Mouse (Mus musculus) liver, adult 2 months (tissue): ENCODE data around the gene Ptprk. TPM values are rescaled to one million over a fixed set of nuclear protein-coding genes. Genes with fewer than 3 reads are reported as not detected.
A peak's percentile ranks its signal among the peaks of the same experiment; 100 is the strongest.

Source experiments
- DNase-seq: peaks from one replicate; pipeline ENCODE4 v3.0.0-alpha.2; 2011; ENCODE audit warnings: low read depth, low spot score; ENCODE audit errors: extremely low read depth
- H3K27ac ChIP-seq: fragments of 200-500 bp; replicated peaks from 2 replicates; pipeline ENCODE4 v1.5.1; 2012; ENCODE audit warnings: low read depth, mild to moderate bottlenecking, control low read depth, inconsistent platforms, low read length; ENCODE audit not compliant: insufficient read depth
- H3K27me3 ChIP-seq: fragments of 200-500 bp; 2 replicates; pipeline ENCODE4 v1.6.1; 2012; ENCODE audit warnings: mild to moderate bottlenecking, moderate library complexity, low read length, inconsistent platforms; ENCODE audit not compliant: control insufficient read depth, insufficient read depth
- H3K36me3 ChIP-seq: fragments of 200-500 bp; 2 replicates; pipeline ENCODE4 v1.6.1; 2012; ENCODE audit warnings: low read length, inconsistent platforms; ENCODE audit not compliant: control insufficient read depth, insufficient read depth
- H3K4me1 ChIP-seq: fragments of 200-500 bp; 2 replicates; pipeline ENCODE4 v1.6.1; 2011; ENCODE audit warnings: low read length; ENCODE audit not compliant: control insufficient read depth, insufficient read depth
- H3K4me3 ChIP-seq: fragments of 200-500 bp; 2 replicates; pipeline ENCODE4 v1.5.1; 2011; ENCODE audit warnings: low read depth, mild to moderate bottlenecking, control low read depth, low read length, moderate library complexity; ENCODE audit not compliant: insufficient read depth
- H3K79me2 ChIP-seq: fragments of 200-500 bp; 2 replicates; pipeline ENCODE4 v1.6.1; 2012; ENCODE audit warnings: inconsistent platforms, mild to moderate bottlenecking, low read length, moderate library complexity; ENCODE audit not compliant: control insufficient read depth, insufficient read depth
- H3K9ac ChIP-seq: fragments of 200-500 bp; 2 replicates; pipeline ENCODE4 v1.6.1; 2012; ENCODE audit warnings: low read depth, mild to moderate bottlenecking, control low read depth, inconsistent platforms, low read length
- CTCF ChIP-seq: fragments of 200-500 bp; IDR thresholded peaks from 2 replicates; pipeline ENCODE4 v1.5.1; 2011; ENCODE audit warnings: low read depth, low read length, control low read depth
- POLR2A ChIP-seq: fragments of 200-500 bp; IDR thresholded peaks from 2 replicates; pipeline ENCODE4 v1.6.1; 2011; ENCODE audit warnings: low read length, control low read depth; ENCODE audit not compliant: insufficient read depth; ENCODE audit errors: extremely low read depth
- WGBS: fragments of 180-500 bp; shearing (Covaris S2); methylation state at CpG from one replicate; pipeline ENCODE4 v1.1.7; 2018; 5-methylcytosine and 5-hydroxymethylcytosine counted together
- polyA plus RNA-seq: library from polyadenylated mRNA; depleted of rRNA; stranded (reverse); fragments of >200 nt; gene quantifications from 2 replicates; pipeline ENCODE4 v1.2.3, GENCODE M21; 2012
- total RNA-seq: library from RNA; depleted of rRNA; stranded (reverse); fragments of >200 nt; gene quantifications from 2 replicates; pipeline ENCODE4 v1.2.3, GENCODE M21; 2014

Ptprk gene
- total and polyA plus RNA-seq, 2 experiments, result 23.2 to 47.5 TPM

GRCm38 (mm10) chr10:28073991-28074652 is 498 bp upstream of the Ptprk start:
- TF ChIP-seq CTCF, result no peak
- peaks cover 8% of the 10 kb centered on the region for H3K79me2 ChIP-seq
- H3K27ac ChIP-seq, result peak overlapping the region; percentile 94
- H3K4me1 ChIP-seq, result peaks cover 5% of the 10 kb centered on the region
- H3K36me3 ChIP-seq, result no peaks in the 10 kb centered on the region
- H3K9ac ChIP-seq, result peak overlapping the region; percentile 96
- H3K27me3 ChIP-seq, result no peaks in the 10 kb centered on the region
- peak overlapping the region; percentile 91 for H3K4me3 ChIP-seq
- 0% methylated on average over 26 of the region's 26 CpGs for WGBS
- peak; percentile 67 for DNase-seq

- peak overlapping the region; percentile 91 for H3K4me3 ChIP-seq
- H3K36me3 ChIP-seq, result no peaks in the 10 kb centered on the region
- TF ChIP-seq CTCF (no peak), POLR2A (no peak)
- WGBS, result under 1% methylated on average over 22 of the region's 22 CpGs
- H3K9ac ChIP-seq, result peak overlapping the region; percentile 92
- DNase-seq, result peak; percentile 73
- H3K27ac ChIP-seq, result peak overlapping the region; percentile 94
- no peaks in the 10 kb centered on the region for H3K27me3 ChIP-seq
- peaks cover 11% of the 10 kb centered on the region for H3K79me2 ChIP-seq
- H3K4me1 ChIP-seq, result peaks cover 9% of the 10 kb centered on the region
Observed at GRCm38 (mm10) chr10:28075491-28076035, 943 bp downstream of the Ptprk start.

GRCm38 (mm10) chr10:28076036-28076855 is 1.6 kb downstream of the Ptprk start:
- 3% methylated on average over 30 of the region's 30 CpGs for WGBS

GRCm38 (mm10) chr10:28078270-28078669 is 3.6 kb downstream of the Ptprk start:
- H3K4me1 ChIP-seq, result peaks cover 17% of the 10 kb centered on the region
- TF ChIP-seq POLR2A (no peak), CTCF (no peak)
- no peak overlapping the region for H3K4me3 ChIP-seq
- DNase-seq, result peak; percentile 44
- H3K27me3 ChIP-seq, result no peaks in the 10 kb centered on the region
- no peak overlapping the region for H3K27ac ChIP-seq
- H3K9ac ChIP-seq, result no peak overlapping the region
- peaks cover 16% of the 10 kb centered on the region for H3K79me2 ChIP-seq
- no peaks in the 10 kb centered on the region for H3K36me3 ChIP-seq
- WGBS, result 78% methylated on average over 1 of the region's 1 CpGs

More at GRCm38 (mm10) chr10:28076036-28076855, 1.6 kb downstream of the Ptprk start:
- peaks cover 14% of the 10 kb centered on the region for H3K79me2 ChIP-seq
- peak overlapping the region; percentile 92 for H3K9ac ChIP-seq
- peak overlapping the region; percentile 94 for H3K27ac ChIP-seq
- peak overlapping the region; percentile 91 for H3K4me3 ChIP-seq
- H3K4me1 ChIP-seq, result peaks cover 12% of the 10 kb centered on the region
- no peak for TF ChIP-seq POLR2A
- TF ChIP-seq CTCF, result no peak
- no peaks in the 10 kb centered on the region for H3K27me3 ChIP-seq
- DNase-seq, result peak; percentile 53
- no peaks in the 10 kb centered on the region for H3K36me3 ChIP-seq

- TF ChIP-seq CTCF (no peak), POLR2A (no peak)
- Histone ChIP-seq H3K36me3 (no peaks in the 10 kb centered on the region), H3K4me1 (peaks cover 18% of the 10 kb centered on the region), H3K79me2 (peaks cover 31% of the 10 kb centered on the region), H3K4me3 (no peak overlapping the region), H3K27me3 (no peaks in the 10 kb centered on the region), H3K9ac (no peak overlapping the region), H3K27ac (no peak overlapping the region)
- 73% methylated on average over 2 of the region's 2 CpGs for WGBS
- peak; percentile 40 for DNase-seq
Observed at GRCm38 (mm10) chr10:28081221-28081620, 6.6 kb downstream of the Ptprk start.
